Mouse (Mus musculus) gastrocnemius, postnatal 10 days (tissue): ENCODE results near the gene Chrm5. TPM values are rescaled to one million over a fixed set of nuclear protein-coding genes. Genes with fewer than 3 reads are reported as not detected.
A peak's percentile ranks its signal among the peaks of the same experiment; 100 is the strongest.

Source experiments
- DNase-seq: peaks from one replicate; pipeline ENCODE4 v3.0.0; 2021; ENCODE audit warnings: mixed read lengths
- long read RNA-seq, 2 experiments: library from polyadenylated mRNA; stranded (forward); transcript quantifications; one replicate each; pipeline ENCODE4 v2.0.0; 2021
- total RNA-seq, 2 experiments: library from RNA; stranded (reverse); gene quantifications; 2 replicates each; pipeline ENCODE4 v1.2.3; 2021

The Chrm5 gene
- total RNA-seq: under 1 TPM in 1 of 2 experiments, not detected in 1; 0.16 TPM
- long read RNA-seq, experiment 1: 0 reads
- long read RNA-seq, experiment 2: 0 reads

DNA sequence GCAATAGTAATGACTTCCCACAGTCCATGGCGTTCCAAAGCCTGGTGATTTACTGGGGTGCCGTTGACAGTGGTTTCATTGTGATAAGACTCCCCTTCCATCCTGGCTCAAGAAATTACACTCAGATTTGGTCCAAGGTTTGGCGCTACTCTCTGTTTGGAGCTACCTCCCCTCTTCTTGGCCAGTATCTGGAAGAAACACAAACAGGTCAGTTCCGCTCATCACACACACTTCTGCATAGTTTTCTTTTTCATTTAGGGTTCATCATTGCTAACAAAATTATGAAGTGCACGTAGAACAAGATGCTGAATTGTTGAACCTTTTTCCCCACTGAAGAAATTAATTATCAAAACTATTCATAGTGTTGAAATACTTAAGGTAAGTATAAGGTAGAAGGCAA, at the start of gene Chrm5:
Gene Chrm5 (minus strand): TSS at position 101 of the 400 bp plus-strand sequence.
- no peak for DNase-seq

DNA sequence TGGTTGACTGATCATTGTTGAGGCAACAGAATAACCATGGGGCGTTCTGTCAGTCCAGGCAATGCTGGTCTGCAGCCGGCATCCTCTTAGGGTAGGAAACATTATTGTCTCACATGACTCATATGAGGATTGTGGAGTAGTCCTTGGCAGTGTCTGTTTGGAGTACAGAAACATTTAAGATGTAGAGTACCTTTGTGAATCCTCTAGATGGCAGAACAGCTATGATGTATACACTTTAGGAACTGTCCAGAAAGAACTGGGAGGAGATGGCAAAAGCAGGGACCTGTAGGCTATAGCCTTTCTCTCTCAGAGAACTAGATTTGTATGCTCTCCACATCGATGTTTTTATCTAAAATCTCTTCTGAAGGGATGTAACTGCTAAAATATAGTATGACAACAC, 46.4 kb upstream of the Chrm5 start:
- DNase-seq: no peak

DNA sequence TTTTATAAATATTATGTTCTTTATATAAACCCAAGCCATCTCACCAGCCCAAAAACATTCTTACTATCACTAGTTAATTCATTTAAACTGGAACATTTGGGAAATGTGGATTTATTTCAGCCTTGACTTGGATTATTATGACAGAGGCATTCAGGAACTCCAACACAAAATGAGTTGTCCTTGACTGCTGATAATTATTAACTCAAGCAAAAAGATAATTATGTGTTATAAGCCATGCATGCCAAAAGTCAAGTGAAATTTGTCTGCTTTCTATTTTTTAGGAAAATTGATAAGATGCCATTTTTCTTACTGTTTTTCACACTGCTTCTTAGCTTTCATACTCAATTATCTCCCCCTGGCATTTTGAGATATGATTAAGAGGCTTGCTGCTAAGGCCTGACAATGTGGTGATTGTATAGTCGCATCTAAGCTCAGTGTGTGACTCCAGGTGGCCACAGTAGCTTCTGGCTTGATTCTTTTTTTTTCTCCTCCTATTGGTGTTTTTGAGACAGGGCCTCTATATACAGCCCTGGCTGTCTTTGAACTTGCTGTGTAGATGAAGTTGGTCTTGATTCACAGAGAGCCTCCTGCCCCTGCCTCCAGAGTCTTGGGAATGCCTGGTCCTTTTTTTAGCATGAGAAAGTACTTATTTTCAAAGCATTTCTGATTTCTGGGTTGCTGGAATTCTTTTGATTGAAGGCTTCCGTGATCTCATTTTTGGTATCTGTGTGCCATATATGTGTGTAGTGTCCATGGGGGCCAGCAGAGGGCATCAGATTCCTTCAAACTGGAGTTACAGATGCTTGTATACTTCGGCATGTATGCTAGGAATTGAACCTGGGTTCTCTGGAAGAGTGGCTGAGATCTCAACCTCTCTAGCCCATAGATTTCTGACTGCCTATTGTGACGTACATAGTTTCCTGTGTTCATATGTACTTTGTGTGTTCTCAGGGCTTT, 40.2 kb upstream of the Chrm5 start:
- DNase-seq: no peak

DNA sequence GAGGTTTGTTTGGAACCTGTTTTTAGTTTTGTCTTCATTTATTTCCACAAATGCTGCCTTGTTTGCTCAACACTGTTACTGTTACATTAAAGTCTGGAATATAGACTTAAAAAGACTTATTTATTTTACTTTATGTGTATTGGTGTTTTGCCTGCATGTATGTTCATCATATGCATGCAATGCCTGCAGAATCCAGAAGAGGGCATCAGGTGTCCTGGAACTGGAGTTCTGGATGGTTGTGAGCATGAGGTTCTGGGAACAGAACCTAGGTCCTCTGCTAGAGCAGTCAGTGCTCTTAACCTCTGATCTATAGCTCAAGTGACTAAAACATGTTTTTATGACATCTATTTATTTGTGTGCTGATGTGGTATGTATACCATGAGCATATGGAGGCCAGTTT, 38.0 kb upstream of the Chrm5 start:
- DNase-seq: no peak

DNA sequence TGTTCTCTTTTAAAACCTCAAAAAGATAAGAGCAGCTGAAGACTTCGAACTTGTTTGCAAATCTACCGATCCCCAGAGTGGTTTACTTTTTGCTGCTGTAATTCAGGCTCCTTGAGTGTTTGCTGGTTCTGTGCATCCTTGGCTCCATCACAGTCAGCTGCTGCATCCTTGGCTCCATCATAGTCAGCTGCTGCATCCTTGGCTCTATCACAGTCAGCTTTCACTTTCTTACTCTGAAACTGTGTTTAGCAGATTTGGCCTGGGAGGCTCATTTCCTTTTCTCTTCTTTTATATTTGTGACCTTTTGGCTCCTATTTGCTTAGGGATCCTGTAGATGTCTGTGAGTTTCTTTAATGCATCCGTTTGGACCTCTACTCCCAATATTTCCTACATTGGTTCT, 36.6 kb upstream of the Chrm5 start:
- DNase-seq: no peak

DNA sequence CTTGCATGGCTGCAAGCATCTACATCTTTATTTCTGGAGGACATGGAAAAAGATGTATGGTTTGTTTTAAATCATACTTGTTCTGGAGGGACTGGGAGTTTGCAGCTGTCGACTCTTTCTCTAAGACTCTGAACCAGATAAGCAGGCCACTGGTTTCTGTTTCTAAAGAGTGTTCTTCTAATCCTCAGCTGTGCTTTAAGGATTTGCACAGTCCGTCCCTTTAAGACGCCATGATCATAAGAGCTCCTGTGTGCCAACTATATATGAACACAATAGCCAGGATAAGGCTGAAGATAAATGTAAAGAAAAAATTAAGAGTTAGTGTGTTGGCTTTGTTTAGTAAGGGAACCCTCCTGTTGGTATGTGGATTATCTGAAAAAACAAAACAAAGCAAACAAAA, 36.2 kb upstream of the Chrm5 start:
- no peak for DNase-seq

DNA sequence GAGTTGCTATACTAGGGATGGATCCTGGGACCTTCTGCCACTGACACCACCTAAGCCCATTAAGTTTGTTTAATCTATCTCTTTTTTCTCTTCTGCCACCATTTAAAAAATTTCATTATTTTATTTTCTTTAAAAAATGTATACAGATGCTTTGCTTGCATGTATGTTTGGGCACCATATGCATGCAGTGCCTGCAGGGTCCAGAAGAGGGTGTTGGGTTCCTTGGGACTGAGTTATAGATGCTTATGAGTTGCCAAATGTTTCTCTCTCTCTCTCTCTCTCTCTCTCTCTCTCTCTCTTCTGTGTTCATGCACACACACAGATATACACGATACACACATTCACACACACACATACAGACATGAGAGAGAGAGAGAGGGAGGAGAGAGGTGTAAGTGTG, 32.5 kb upstream of the Chrm5 start:
- DNase-seq: no peak

DNA sequence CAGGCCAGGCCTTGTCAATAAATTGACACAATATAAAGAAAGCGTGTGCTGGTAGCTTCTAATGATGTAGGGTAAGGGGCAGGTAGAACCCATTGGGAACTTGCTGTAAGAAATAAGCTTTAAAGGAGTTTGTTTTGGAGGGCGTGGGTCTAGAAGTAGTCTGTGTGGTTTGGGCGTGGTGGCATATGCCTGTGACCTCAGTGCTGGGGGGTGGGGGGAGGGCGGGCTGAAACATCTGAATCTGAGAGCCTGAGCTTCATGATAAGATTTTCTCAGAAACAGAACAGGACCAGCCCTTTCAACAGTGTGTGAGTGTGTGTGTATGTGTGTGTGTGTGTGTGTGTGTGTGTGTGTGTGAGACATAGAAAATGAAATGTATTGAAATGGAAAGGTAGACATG, 29.6 kb upstream of the Chrm5 start:
- DNase-seq: no peak

DNA sequence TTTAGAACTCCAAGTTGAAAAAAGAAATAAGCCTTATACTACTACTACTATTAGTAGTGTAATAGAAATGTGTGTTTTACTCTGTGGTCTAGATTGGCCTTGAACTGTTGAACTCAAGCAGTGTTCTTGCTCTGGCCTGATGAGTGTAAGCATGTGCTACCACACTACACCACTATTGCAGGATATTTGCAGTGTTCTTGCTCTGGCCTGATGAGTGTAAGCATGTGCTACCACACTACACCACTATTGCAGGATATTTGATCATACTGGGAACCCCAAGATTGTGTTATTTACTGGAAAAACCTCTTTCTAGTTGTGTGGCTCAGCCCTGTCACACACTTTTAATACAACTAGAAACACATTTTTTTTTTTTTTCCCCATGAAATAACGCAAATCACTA, 26.9 kb upstream of the Chrm5 start:
- no peak for DNase-seq

DNA sequence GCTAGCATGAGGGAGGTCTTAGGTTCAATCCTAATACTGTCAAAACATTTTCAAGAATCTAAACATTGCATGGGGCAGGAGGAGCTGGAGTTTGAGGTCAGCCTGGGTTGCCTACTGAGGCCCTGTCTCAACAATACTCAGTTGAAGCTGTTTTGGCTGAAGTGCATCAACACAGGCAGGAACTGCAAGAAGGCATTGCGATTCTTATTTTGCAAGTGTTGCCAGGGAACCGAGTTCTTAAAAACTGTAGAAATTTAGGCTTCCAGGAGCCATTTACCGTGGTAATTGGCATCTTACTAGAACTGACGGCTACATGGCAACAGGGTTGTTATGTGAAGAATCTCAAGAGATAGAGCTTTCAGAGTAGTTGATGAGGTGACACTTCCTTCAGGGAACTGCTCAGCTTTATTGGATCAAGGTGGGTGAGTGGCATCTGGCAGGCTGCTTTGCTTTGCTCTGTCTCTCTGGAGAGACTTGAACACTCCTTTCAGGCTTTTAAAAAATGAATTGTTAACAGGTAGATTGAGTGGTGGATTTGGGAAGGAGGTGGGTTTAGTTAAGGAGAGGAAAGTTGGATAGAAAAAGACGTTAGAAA, 26.4 kb upstream of the Chrm5 start:
- no peak for DNase-seq

DNA sequence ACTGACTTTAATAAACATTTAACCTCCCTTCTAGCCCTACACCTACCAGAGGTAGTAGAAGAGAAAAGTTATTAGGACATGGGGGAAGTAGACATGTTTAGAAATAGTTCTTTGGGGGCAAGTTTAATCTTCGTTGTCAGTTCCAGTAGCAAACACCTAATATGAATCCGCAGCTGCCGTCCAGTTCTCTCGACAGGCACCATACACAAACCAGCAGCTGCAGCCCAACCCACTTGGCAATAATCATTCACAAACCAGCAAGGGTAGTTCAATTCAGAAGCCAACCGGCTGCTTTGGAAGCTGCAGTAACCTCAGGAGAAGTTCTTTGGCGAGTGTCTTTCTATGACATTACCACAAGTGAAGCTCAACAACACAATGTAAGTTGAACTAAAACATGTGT, 23.4 kb upstream of the Chrm5 start:
- DNase-seq: no peak

DNA sequence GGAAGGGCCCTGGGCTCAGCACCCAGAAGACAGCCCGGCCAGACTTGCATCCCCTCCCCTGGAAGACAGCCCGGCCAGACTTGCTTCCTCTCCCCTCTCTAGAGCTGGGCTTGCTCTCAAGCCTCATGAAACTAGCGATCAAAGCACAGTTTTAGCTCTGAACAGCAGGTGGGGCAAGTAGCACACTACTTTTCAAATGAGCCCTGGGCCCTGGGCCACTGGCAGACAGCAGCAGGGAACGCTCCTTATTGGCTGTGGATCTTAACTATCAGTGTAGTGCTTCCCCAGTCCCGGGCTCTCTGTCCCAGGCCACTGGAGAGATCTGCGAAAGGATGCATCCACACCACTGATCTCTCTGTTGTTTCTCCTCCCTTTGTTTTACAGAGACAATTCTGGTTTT, 20.6 kb upstream of the Chrm5 start:
- peak; percentile 69 for DNase-seq

DNA sequence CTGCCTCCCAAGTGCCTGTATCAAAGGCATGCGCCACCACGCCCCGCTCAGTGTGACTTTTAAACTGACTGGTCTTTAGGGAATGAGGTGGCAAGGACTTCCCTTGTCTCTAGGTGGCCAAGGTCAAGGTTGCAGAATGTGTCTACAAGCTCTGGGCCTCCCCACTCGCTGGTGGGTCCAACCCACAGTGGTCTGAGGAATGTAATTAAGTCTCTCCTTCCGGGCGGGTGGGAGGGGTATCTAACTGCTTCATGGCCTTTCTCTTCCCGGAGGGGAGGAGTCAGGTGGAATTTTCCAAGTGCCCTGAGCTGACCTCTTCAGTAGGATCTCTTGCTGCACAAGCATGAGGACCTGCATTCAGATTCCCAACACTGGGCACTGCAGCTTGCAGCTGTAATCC, 17.3 kb upstream of the Chrm5 start:
- DNase-seq: no peak

DNA sequence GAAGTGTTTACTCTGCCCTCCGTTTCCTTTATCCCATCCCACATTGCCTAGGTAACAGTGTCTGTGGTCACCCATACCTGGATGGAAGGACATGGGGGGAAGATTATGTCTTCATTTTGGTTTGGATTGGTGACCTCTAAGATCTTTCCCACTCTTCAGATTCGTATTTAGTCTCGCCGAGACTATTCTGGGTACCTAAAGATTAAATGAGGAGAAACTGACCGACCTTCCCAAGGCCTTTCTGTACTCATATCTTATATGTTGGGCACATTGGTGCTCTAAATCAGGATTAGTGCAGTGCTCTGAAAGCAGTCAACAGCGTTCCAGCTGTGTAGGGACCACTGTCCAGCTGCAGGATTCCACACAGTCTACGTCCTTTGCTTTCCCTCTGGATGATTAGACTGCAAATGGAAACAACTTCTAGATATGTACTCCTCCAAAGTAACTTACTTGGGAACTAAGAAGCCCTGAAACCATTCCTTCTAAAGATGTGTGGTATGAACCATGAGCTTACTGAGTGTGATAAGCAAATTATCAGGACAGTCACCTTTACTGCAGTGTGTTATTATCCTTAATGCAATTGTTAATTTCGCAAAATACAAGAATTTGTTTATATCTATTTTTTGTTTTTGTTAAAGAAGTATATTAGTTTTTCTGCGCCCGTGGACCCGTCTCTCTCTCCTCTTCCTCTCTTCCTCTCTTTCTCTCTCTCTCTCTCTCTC, 13.1 kb upstream of the Chrm5 start:
- no peak for DNase-seq

DNA sequence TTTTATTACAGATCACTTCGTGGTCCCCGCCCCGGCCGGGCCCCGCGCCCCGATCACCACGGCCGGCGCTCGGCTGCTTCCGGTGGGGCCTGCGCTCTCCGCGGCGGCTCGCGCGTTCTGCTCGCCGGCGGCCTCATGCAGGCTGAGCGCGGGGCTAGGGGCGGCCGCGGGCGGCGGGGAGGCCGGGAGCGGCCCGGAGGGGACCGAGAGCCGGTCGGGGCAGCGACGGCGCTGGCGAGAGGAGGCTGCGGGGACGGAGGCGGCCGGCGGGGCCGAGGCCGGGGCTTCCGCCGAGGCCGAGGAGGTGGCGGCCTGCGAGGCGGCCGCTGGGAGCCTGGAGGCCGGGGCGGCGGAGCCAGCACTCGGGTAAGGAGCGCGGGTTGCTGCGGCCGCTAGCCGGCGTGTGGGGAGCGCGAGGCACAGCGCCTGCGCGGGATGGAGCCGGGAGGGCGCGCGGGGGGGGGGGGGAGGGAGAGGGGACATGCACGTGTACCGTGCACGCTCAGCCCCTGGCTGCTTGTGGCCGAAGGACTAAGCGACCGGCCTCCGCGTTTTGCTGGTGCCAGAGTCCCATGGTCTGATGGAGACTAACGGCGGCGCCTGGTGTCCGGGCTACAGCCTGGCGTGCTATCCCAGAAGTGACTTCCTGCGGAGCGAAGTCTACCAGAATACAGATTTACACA, 12.4 kb upstream of the Chrm5 start, which contains the start of gene Aven:
Gene Aven (plus strand): TSS at position 109 of the 683 bp plus-strand sequence.
- DNase-seq: peak; percentile 85

DNA sequence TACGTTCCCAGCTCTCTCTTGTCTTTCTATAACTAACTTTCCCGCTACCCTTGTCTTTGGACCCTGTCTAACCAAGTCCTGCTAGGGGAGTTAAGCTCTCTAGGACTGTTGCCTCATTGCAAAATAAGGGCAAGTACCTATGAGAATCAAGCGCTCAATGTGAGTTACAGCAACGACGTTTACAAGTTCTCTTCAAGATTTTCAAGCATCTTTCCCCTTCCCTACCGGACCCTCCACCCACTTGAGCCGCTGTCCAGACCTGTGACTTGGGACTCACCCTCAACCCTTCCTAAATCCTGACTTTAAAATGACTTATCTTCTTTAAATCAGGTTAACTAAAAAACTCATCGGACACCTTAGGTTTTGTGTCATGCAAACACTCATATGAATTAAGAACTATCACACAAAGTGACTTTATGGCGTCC, 11.9 kb upstream of the Chrm5 start:
- no peak for DNase-seq

DNA sequence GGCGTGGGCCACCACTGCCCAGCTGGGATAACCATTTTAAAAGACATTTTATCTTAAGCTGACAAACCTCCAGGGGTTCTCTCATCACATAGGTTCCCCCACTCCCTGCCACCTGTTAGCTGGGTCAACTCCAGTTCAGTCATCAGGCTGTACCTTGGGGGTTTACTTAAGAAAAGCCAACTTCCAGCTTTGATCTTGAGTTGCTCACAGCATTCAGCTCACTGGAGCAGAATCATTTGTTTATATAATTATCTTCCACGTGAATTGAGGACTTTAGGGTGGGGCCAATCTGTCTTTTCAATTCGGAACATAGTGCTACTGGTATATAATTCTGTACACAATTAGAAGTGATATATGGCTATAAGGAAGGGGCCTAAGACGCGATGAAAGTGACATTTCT, 11.1 kb upstream of the Chrm5 start:
- DNase-seq: no peak

DNA sequence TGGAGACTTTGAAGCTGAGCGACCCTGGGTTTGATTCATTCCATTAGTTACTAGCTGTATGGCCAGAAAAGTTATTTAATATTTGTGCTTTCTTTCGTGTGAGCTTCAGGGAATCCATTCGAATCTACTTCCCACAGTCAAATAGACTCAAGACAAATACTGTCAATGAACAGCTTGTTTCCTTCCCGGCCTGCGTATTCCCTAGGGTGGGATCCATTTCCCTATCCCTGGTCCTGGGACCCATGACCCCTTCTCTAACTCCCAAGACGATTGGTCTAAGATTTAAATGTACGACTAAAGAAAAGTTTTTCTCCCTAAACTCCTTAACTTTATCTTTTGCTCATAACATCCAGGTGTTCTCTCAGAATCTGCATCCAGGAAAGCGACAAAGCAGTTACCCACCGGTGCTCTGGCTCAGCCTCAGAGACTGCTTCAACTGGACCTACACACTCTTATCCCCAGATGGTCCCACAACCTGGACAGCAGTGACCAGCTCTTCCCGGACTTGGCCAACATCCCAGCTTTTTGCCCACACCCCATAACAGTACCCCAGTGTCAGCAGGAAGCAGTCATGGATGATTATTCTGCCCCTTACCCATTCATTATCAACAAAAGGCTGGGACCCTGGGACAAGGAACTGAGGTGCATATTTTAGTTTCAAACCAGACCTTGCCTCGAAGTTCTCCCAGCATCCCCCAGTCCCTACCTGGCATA, 10.1 kb upstream of the Chrm5 start:
- DNase-seq: no peak

DNA sequence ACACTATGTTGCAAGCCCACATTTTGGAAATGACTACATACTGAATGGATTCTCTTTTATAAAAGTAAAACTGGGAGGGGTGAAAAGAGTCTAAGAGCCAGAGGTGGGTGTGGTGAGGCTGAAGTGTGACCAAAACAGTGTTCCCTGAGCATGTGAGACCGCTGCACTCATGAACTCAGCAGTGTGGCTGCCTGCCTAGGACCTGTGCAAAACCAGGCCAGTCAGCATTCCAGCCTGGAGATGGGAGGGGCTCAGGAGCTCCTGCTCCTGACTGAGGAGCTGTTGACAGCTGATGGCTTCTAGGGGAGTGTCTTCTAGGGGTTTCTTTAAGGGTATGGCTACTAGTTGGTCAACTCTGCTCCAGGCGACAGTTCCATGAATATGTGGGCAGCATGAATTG, 4.3 kb upstream of the Chrm5 start:
- DNase-seq: peak; percentile 29

DNA sequence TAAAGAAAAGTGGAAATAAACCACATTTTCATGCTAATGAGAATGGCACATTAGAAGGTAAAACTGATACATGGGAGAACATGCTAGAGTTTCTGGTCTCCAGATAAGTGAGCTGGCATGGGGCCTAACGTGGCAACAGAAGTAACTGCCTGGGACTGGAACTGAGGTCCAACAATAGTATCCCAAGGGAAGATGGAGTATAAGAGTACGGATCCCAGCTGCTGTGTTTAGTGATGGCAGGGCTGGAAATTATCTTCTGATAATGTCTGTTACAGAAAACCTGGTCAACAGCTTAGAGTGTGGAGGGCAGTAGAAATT, 2.7 kb upstream of the Chrm5 start:
- peak; percentile 9 for DNase-seq

DNA sequence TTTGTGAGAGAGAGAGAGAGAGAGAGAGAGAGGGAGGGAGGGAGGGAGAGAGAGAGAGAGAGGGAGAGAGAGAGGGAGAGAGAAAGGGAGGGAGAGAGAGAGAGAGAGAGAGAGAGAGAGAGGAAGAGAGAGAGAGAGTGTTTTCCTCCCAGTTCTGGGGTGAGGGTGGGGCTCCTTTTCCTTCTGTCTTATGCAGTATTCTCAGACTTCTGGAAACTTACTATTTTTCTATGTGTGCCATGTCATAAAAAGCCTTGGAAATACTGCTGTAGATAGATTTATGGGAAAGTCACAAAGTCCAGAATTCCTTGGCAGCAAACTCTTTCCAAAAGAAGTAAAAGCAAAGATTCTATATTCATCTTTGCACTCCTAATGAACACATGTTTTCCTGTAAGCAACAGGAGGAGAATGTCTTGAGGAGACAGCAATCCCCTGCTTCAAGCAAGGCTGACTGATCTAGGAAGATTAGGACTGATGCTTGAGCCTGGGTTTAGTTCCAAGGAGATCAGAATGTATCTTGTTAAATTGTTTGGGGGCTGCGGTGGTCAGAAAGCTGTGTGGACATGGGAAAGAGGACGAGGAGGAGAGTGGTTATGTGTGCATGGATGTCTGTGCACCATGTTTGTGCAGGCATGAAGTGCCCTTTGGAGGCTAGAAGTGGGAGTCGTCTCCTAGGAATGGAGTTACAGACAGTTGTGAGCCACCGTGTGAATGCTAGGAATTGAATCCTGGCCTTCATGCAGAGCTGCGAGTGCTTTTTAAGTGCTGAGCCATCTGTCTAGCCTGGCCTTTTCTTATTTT, 2.2 kb upstream of the Chrm5 start:
- DNase-seq: no peak
